Mouse (Mus musculus): ENCODE measurements around the gene 1700001C19Rik. TPM values are rescaled to one million over a fixed set of nuclear protein-coding genes. Genes with fewer than 3 reads are reported as not detected.
A peak's percentile ranks its signal among the peaks of the same experiment; 100 is the strongest.

Gene 1700001C19Rik
- total and polyA plus RNA-seq, 2 experiments: 11.7 to 16.2 TPM

DNA sequence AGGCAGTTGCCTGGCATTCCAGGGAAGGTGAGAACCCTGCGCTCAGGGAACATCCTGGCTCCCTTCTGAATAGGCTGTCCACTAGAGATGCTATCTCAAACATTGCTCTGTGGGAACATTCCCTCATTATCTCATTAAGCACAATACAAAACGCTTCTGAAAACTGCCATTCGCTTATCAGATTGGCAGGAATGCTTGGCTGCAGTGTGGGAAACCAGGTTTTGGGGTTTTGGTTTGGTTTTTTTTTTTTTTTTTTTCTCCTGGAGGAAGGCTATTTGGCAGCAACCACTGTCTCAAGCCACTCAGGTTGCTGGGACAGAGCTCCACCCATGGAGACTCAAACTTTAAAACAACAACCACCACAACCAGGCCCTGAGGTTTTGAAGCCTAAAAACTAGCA lies 42.7 kb upstream of the 1700001C19Rik start:
- H3K79me2 ChIP-seq (ENCODE audit: control insufficient read depth, insufficient read depth, low read length): no peaks in the 10 kb centered on the region
- H3K36me3 ChIP-seq (ENCODE audit: control insufficient read depth, insufficient read depth, low read length): no peaks in the 10 kb centered on the region
- 64% methylated on average over 3 of the region's 3 CpGs for WGBS
- H3K4me3 ChIP-seq (ENCODE audit: insufficient read depth, low read depth, low read length): no peak overlapping the region
- no peaks in the 10 kb centered on the region for H3K27me3 ChIP-seq (ENCODE audit: control insufficient read depth, insufficient read depth, low read length)
- H3K4me1 ChIP-seq (ENCODE audit: control insufficient read depth, insufficient read depth, low read length): no peaks in the 10 kb centered on the region
- no peak overlapping the region for H3K9ac ChIP-seq (ENCODE audit: low read depth, low read length)
- DNase-seq (ENCODE audit: extremely low read depth, low read depth, low spot score): no peak
- no peak for TF ChIP-seq POLR2A (IDR thresholded peaks at IDR 0.05; ENCODE audit: extremely low read depth, insufficient read depth, low read length)
- no peak for TF ChIP-seq CTCF (IDR thresholded peaks at IDR 0.05; ENCODE audit: low read depth, low read length)
- H3K27ac ChIP-seq (replicated peaks; ENCODE audit: insufficient read depth, low read depth, low read length): no peak overlapping the region

DNA sequence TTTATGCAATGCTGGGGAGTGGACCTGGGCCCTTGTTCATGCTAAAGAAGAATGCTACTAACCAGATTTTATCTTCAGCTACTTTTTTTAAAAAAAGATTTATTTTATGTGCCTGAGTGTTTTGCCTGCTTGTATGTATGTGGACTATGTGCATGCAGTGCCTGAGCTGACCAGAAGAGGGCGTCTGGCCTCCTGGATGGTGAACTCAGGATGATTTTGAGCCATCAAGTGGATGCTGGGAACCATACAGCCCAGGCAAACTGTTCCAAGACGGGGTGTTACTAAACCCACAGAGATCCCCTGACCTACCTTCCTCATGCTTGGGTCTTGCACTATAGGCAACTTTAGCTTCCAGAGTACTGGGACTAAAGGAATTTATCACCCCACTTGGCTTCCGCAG lies 38.5 kb upstream of the 1700001C19Rik start:
- no peak for DNase-seq (ENCODE audit: extremely low read depth, low read depth, low spot score)
- WGBS: 71% methylated on average over 3 of the region's 3 CpGs
- Histone ChIP-seq H3K27ac (replicated peaks; ENCODE audit: insufficient read depth, low read depth, low read length) (no peak overlapping the region), H3K4me1 (ENCODE audit: control insufficient read depth, insufficient read depth, low read length) (peaks cover 21% of the 10 kb centered on the region), H3K36me3 (ENCODE audit: control insufficient read depth, insufficient read depth, low read length) (no peaks in the 10 kb centered on the region), H3K4me3 (ENCODE audit: insufficient read depth, low read depth, low read length) (no peak overlapping the region), H3K27me3 (ENCODE audit: control insufficient read depth, insufficient read depth, low read length) (no peaks in the 10 kb centered on the region), H3K79me2 (ENCODE audit: control insufficient read depth, insufficient read depth, low read length) (no peaks in the 10 kb centered on the region), H3K9ac (ENCODE audit: low read depth, low read length) (no peak overlapping the region)
- TF ChIP-seq CTCF (IDR thresholded peaks at IDR 0.05; ENCODE audit: low read depth, low read length): peak; percentile 69
- no peak for TF ChIP-seq POLR2A (IDR thresholded peaks at IDR 0.05; ENCODE audit: extremely low read depth, insufficient read depth, low read length)

DNA sequence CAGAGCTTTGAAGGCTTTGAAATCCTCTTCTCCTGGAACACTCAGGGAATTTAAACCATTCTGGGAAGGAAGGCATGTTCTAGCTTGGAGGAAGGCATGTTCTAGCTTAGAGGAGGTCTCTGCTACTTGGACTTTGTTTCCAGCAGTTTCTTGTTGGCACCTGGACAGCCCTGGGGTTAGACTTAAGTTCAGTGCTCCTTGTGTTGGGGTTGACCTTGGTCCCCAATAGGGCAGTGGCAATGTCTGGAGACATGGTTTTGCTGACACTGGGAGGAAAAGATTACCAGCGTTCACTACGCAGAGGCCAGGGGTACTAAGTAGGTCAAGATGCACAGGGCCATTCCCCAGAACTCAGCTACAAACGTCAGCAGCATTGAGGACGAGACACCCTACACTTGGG lies 38.0 kb upstream of the 1700001C19Rik start:
- H3K4me1 ChIP-seq (ENCODE audit: control insufficient read depth, insufficient read depth, low read length): peaks cover 21% of the 10 kb centered on the region
- TF ChIP-seq POLR2A (IDR thresholded peaks at IDR 0.05; ENCODE audit: extremely low read depth, insufficient read depth, low read length) (no peak), CTCF (IDR thresholded peaks at IDR 0.05; ENCODE audit: low read depth, low read length) (no peak)
- H3K36me3 ChIP-seq (ENCODE audit: control insufficient read depth, insufficient read depth, low read length): no peaks in the 10 kb centered on the region
- 93% methylated on average over 4 of the region's 4 CpGs for WGBS
- H3K9ac ChIP-seq (ENCODE audit: low read depth, low read length): no peak overlapping the region
- no peaks in the 10 kb centered on the region for H3K79me2 ChIP-seq (ENCODE audit: control insufficient read depth, insufficient read depth, low read length)
- DNase-seq (ENCODE audit: extremely low read depth, low read depth, low spot score): no peak
- no peak overlapping the region for H3K27ac ChIP-seq (replicated peaks; ENCODE audit: insufficient read depth, low read depth, low read length)
- no peak overlapping the region for H3K4me3 ChIP-seq (ENCODE audit: insufficient read depth, low read depth, low read length)
- H3K27me3 ChIP-seq (ENCODE audit: control insufficient read depth, insufficient read depth, low read length): no peaks in the 10 kb centered on the region

DNA sequence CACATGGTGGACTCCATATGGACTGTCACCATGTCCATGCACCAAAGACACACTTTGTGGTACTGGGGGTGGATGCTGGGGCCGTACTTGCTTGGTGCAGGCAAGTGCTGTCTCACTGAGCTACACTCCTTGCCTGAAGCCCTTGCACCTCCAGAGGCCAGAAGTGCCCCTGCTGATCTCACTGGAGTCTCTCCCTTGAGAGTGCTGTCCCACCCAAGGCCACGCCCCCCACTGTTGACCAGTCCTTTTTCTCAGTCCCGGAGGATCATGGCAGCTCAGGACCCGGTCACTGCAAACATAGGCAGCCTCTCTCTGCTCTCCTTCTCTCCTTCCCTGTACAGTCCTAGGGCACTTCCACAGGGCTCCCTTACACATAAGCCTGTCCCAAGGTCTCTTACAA lies 37.1 kb upstream of the 1700001C19Rik start:
- 61% methylated on average over 4 of the region's 4 CpGs for WGBS
- DNase-seq (ENCODE audit: extremely low read depth, low read depth, low spot score): no peak
- H3K79me2 ChIP-seq (ENCODE audit: control insufficient read depth, insufficient read depth, low read length): no peaks in the 10 kb centered on the region

DNA sequence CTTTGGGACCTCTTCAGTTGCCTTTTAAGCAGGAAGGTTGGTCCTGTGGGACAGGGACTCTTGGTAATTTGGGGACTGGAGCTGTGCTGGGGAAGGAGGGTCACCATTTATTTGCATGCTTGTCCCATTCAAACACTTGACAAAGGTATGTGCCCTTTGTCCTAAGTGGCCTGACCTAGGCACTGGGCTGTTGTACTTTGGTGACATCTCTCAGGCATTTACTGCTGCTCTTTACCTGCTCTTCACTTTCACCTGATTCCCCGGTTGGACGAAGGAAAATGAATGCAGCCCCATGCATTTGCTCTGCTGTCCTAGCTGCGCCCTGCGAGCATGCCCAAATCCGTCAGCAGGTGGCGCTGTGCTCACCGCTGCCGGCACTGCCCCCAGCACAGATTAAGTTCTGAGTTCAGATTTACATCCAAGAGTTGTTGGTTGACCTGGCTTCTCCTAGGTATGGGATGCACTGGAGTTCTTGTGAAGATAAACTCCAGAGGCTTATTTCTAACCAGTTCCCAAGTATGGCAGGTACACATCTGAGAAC lies 36.3 kb upstream of the 1700001C19Rik start:
- H3K4me3 ChIP-seq (ENCODE audit: insufficient read depth, low read depth, low read length): no peak overlapping the region
- peak overlapping the region; percentile 86 for H3K27ac ChIP-seq (replicated peaks; ENCODE audit: insufficient read depth, low read depth, low read length)
- H3K9ac ChIP-seq (ENCODE audit: low read depth, low read length): peak overlapping the region; percentile 4; the same call in 1 of the 2 replicates
- H3K4me1 ChIP-seq (ENCODE audit: control insufficient read depth, insufficient read depth, low read length): peaks cover 21% of the 10 kb centered on the region
- 4% methylated on average over 8 of the region's 8 CpGs for WGBS
- H3K79me2 ChIP-seq (ENCODE audit: control insufficient read depth, insufficient read depth, low read length): no peaks in the 10 kb centered on the region
- peak; percentile 87 for DNase-seq (ENCODE audit: extremely low read depth, low read depth, low spot score)
- H3K36me3 ChIP-seq (ENCODE audit: control insufficient read depth, insufficient read depth, low read length): no peaks in the 10 kb centered on the region
- no peaks in the 10 kb centered on the region for H3K27me3 ChIP-seq (ENCODE audit: control insufficient read depth, insufficient read depth, low read length)
- TF ChIP-seq POLR2A (IDR thresholded peaks at IDR 0.05; ENCODE audit: extremely low read depth, insufficient read depth, low read length) (no peak), CTCF (IDR thresholded peaks at IDR 0.05; ENCODE audit: low read depth, low read length) (peak; percentile 98)

More for the DNA sequence above, 37.1 kb upstream of the 1700001C19Rik start:
- Histone ChIP-seq H3K9ac (ENCODE audit: low read depth, low read length) (no peak overlapping the region), H3K4me3 (ENCODE audit: insufficient read depth, low read depth, low read length) (no peak overlapping the region), H3K27me3 (ENCODE audit: control insufficient read depth, insufficient read depth, low read length) (no peaks in the 10 kb centered on the region), H3K4me1 (ENCODE audit: control insufficient read depth, insufficient read depth, low read length) (peaks cover 21% of the 10 kb centered on the region), H3K36me3 (ENCODE audit: control insufficient read depth, insufficient read depth, low read length) (no peaks in the 10 kb centered on the region), H3K27ac (replicated peaks; ENCODE audit: insufficient read depth, low read depth, low read length) (peak overlapping the region; percentile 86; the same call in 1 of the 2 replicates)
- no peak for TF ChIP-seq CTCF (IDR thresholded peaks at IDR 0.05; ENCODE audit: low read depth, low read length)
